Mouse (Mus musculus): ENCODE measurements around the gene Megf11.

The Megf11 gene

GRCm38 (mm10) chr9:64604217-64604711 is 218.8 kb downstream of the Megf11 start:
- in situ Hi-C loops (cut with MseI, MboI): no loop called here

DNA sequence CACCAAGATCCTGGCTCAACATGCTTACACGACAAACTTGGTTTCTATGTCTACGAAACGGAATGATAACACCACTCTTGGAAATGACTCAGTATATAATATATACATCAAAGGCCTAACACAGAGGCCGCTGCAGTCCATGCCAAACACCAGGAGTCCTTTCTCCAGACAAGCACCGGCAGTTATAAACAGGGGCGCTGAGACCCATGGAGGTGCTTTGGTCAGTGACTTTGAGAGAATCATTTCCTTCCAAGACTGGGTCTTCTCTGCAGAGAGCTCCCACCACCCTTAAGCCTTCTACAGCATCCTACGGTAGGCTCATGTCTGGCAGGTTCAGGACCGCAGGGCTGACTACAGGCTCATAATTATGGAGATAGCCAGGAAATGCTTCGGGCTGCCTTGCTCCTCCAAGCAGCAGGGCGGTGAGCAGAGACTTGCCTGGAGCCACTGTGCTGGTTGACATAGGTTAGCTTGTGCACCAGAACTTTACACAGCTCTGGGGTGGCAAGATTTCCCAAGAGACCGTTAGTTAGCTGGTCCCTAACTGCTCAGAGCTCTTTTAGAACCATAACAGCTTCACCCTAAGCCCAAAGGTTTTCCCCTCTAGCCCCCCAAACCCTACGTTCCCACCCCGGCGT is 219.8 kb downstream of the Megf11 start:
- in situ Hi-C loops (cut with MseI, MboI): no loop called here

- in situ Hi-C loops (cut with MseI, MboI): no loop called here
These were observed 220.4 kb downstream of the Megf11 start for GRCm38 (mm10) chr9:64605735-64606349.

GRCm38 (mm10) chr9:64607049-64607448 is 221.6 kb downstream of the Megf11 start:
- in situ Hi-C loops (cut with MseI, MboI): no loop called here

DNA sequence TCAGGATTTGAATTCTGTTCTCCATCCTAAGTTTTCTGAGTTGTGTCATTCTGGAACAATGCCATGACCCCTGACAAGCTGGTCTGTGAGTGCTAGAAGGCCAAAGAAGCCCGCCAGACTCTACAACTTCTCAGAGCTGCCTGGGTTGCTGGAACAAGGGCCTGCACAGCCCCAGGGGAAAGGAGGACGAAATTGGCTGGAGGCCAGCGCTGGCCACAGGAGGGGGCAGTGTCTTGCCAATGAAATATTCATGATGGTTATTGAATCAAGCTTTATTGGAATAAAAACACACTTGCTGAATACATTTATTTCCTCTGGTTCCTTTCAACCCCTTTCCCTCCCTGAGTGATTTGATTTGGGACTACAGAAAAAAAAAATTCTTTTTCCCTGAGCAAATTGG is 224.1 kb downstream of the Megf11 start:
- in situ Hi-C loops (cut with MseI, MboI): no loop called here

GRCm38 (mm10) chr9:64612121-64612983 is 226.9 kb downstream of the Megf11 start:
- in situ Hi-C loops (cut with MseI, MboI): no loop called here

GRCm38 (mm10) chr9:64612984-64613649 is 227.7 kb downstream of the Megf11 start:
- in situ Hi-C loops (cut with MseI, MboI): no loop called here

GRCm38 (mm10) chr9:64617413-64617812 is 232.0 kb downstream of the Megf11 start:
- in situ Hi-C loops (cut with MseI, MboI): no loop called here

- in situ Hi-C loops (cut with MseI, MboI): no loop called here
These were observed 233.0 kb downstream of the Megf11 start for GRCm38 (mm10) chr9:64618433-64618832.

GRCm38 (mm10) chr9:64619440-64619839 is 234.0 kb downstream of the Megf11 start:
- in situ Hi-C loops (cut with MseI, MboI): no loop called here

DNA sequence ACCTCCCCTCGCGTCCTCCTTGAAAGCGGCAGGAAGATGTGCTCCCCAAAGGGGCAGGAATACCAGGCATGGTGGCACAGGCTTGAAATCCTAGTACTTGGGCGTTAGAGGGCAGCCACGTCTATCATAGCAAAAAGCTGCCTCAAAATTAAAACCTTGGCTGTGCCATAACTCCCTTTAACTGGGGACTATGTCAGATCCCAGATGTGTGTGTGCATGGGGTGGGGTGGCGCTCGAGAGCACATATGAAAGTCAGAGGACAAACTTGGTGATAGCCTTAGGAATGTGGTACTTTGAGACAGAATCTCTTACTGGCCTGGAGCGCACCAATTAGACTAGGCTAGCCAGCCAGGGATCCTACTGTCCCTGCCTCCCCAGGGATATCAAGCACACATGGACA is 235.2 kb downstream of the Megf11 start:
- in situ Hi-C loops (cut with MseI, MboI): no loop called here

DNA sequence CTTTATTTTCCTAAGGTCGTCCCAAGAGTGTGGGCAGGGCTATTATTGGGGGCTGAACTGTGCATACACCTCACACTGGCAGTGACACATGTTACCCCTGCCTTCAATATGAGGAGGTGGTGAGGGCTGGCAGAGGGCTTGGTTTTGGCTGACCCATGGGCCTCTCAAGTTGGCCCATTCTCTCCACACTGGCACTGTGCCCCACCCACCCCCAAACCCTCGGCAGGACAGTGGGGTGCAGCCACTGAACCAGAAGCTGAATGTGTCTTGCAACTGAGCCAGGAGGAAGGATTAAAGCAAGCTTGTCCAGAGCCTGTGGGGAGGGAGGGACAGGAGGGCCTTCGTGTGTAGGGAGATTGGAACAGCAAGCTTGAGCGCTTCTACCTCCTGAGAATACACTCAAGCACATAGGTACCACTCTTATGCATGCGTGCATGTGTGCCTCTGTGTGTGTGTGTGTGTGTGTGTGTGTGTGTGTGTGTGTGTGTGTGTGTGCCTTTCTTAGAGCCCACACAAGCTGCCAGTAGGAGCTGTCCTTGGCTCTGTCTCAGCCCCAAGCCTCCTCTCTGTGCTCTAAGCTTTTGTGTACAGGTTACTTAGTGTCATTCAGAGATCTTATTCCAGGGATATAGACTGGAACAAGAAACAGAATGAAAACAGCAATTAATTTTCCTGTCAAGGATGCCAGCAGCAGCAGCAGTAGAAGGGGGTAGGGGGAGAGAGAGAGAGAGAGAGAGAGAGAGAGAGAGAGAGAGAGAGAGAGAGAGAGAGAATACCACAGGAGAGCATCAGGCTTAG is 236.3 kb downstream of the Megf11 start:
- in situ Hi-C loops (cut with MseI, MboI): no loop called here

DNA sequence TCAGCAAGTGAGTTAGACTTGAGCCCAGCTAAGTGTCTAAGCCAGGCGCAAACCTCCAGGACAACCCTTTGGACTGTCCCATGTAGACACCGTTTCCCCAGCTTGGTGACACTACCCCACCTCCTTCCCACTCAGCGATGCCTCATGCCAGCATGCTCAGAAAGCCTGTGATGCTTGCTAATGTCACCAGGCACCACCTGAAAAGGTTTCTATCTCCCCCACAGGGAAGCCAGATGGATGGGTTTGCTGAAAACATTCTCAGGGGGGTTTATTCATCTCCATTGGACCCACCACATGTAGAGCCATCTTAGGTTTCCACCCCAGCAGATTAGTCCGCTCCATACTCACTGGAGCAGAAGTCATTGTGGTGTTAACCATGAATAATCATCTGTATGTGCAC is 237.9 kb downstream of the Megf11 start:
- in situ Hi-C loops (cut with MseI, MboI): no loop called here

GRCm38 (mm10) chr9:64624536-64624935 is 239.1 kb downstream of the Megf11 start:
- in situ Hi-C loops (cut with MseI, MboI): no loop called here

- in situ Hi-C loops (cut with MseI, MboI): loop anchor here in 1 of 2 experiments (25.0 kb wide), 1 partner anchor 243 kb away; the partner anchor contains the start of gene Megf11
These were observed 244.4 kb downstream of the Megf11 start for GRCm38 (mm10) chr9:64629802-64630201.

GRCm38 (mm10) chr9:64633169-64633568 is 247.7 kb downstream of the Megf11 start:
- in situ Hi-C loops (cut with MseI, MboI): loop anchor here in 1 of 2 experiments (25.0 kb wide), 1 partner anchor 246 kb away; the partner anchor contains the start of gene Megf11

DNA sequence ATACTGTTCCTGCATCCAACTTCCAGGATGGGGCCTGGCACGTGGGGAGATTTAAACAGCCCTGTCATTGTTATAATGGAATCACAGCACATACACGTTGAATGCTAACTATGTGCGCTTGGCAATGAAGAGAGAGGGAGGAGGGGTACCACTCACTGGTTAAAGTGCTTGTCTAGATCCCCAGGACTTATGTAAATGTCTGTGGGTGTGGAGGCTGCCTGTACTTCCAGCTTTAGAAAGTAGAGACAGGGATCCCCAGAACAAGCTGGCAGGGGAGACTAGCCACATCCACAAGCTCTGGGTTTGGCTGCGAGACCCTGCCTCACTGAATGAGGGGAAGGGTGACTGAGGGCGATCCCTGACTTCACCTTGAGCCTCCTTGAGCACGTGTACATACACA is 250.7 kb downstream of the Megf11 start:
- in situ Hi-C loops (cut with MseI, MboI): loop anchor here in 1 of 2 experiments (25.0 kb wide), 1 partner anchor 249 kb away; the partner anchor contains the start of gene Megf11

DNA sequence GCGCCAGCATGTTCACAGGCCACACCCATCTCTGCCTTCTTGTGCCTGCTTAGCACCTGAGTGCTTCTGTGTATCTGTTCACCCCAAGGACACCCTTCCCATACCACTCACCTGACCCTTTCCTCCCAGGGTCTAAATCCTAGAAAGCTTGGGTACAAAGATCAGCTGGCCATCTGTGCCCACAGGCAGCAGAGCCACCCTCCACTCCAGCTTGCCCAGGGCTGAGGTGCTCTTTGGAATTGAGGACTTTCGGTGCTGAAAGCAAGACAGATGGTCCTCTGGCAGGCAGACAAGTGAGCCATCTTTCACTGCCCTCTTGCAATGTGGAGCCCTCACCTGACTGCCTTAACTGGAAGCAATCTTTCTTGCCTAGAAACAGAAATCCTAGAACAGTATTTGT is 251.5 kb downstream of the Megf11 start:
- in situ Hi-C loops (cut with MseI, MboI): loop anchor here in 1 of 2 experiments (25.0 kb wide), 1 partner anchor 250 kb away; the partner anchor contains the start of gene Megf11

GRCm38 (mm10) chr9:64638250-64638649 is 252.8 kb downstream of the Megf11 start:
- in situ Hi-C loops (cut with MseI, MboI): loop anchor here in 1 of 2 experiments (25.0 kb wide), 1 partner anchor 251 kb away; the partner anchor contains the start of gene Megf11

- in situ Hi-C loops (cut with MseI, MboI): loop anchor here in 1 of 2 experiments (25.0 kb wide), 1 partner anchor 252 kb away; the partner anchor contains the start of gene Megf11
These were observed 254.2 kb downstream of the Megf11 start for GRCm38 (mm10) chr9:64639664-64640063.

All from mouse trophoblast stem cell (cell line).